Mouse (Mus musculus) midbrain, embryonic 12.5 days (tissue): ENCODE data around the gene 1700016K19Rik. TPM values are rescaled to one million over a fixed set of nuclear protein-coding genes. Genes with fewer than 3 reads are reported as not detected.

Source experiments
- polyA plus RNA-seq: library from polyadenylated mRNA; unstranded; fragments of >200 nt; fragmentation: Nextera tagmentation; extraction: Ambion mirVana; gene quantifications from 2 replicates; pipeline ENCODE4 v1.2.1, GENCODE M21; 2016

The 1700016K19Rik gene
- polyA plus RNA-seq, 1 experiment from 2014 or later: 0.40 TPM

Other genes with a start within 250 kb of the 1700016K19Rik start
- 0.50 and 0.59 TPM in 2 replicates for gene Doc2b, start 203.9 kb upstream of the 1700016K19Rik start, polyA plus RNA-seq
- 0.84 and 0.93 TPM in 2 replicates for gene Rph3al, start 61.5 kb upstream of the 1700016K19Rik start, polyA plus RNA-seq
- 13.0 and 14.4 TPM in 2 replicates for gene Rflnb, start 27.9 kb downstream of the 1700016K19Rik start, polyA plus RNA-seq
- gene Vps53, start 179.7 kb downstream of the 1700016K19Rik start, polyA plus RNA-seq: 49.7 and 52.8 TPM in 2 replicates
- 23.7 and 25.4 TPM in 2 replicates for gene Fam57a, start 179.8 kb downstream of the 1700016K19Rik start, polyA plus RNA-seq
- 0.88 TPM in 1 of 2 replicates, not detected in the other for gene Dbil5, start 217.7 kb downstream of the 1700016K19Rik start, polyA plus RNA-seq
- gene Gemin4, start 217.8 kb downstream of the 1700016K19Rik start, polyA plus RNA-seq: 26.2 and 33.1 TPM in 2 replicates
- 16.4 and 17.7 TPM in 2 replicates for gene Mrm3, start 243.8 kb downstream of the 1700016K19Rik start, polyA plus RNA-seq
- 113 and 116 TPM in 2 replicates for gene Glod4, start 243.8 kb downstream of the 1700016K19Rik start, polyA plus RNA-seq